Mouse (Mus musculus): ENCODE measurements around the gene E2f2.

E2f2 gene

GRCm38 (mm10) chr4:136204775-136205174, 32.6 kb downstream of the E2f2 start:
- DNase-seq (ENCODE audit: low spot score) = no peak

GRCm38 (mm10) chr4:136206033-136206893, 34.1 kb downstream of the E2f2 start, which contains the start of gene Asap3:
Asap3 (plus strand) TSS chr4:136206365.
- DNase-seq (ENCODE audit: low spot score) = peak; percentile 94

GRCm38 (mm10) chr4:136206943-136207342, 34.7 kb downstream of the E2f2 start:
- DNase-seq (ENCODE audit: low spot score) = no peak

- DNase-seq (ENCODE audit: low spot score) = no peak
Measured at GRCm38 (mm10) chr4:136210931-136211330, 38.7 kb downstream of the E2f2 start.

- no peak for DNase-seq (ENCODE audit: low spot score)
Measured at GRCm38 (mm10) chr4:136213629-136214028, 41.4 kb downstream of the E2f2 start.

GRCm38 (mm10) chr4:136214828-136215227, 42.6 kb downstream of the E2f2 start:
- no peak for DNase-seq (ENCODE audit: low spot score)

GRCm38 (mm10) chr4:136215576-136215975, 43.4 kb downstream of the E2f2 start:
- no peak for DNase-seq (ENCODE audit: low spot score)

GRCm38 (mm10) chr4:136217063-136217462, 44.9 kb downstream of the E2f2 start:
- DNase-seq (ENCODE audit: low spot score) = no peak

- peak; percentile 32 for DNase-seq (ENCODE audit: low spot score)
Measured at GRCm38 (mm10) chr4:136218595-136219214, 46.5 kb downstream of the E2f2 start.

- DNase-seq (ENCODE audit: low spot score) = no peak
Measured at GRCm38 (mm10) chr4:136220133-136220775, 48.1 kb downstream of the E2f2 start.

GRCm38 (mm10) chr4:136223549-136224239, 51.5 kb downstream of the E2f2 start:
- no peak for DNase-seq (ENCODE audit: low spot score)

GRCm38 (mm10) chr4:136224240-136224559, 52.0 kb downstream of the E2f2 start:
- DNase-seq (ENCODE audit: low spot score) = no peak

GRCm38 (mm10) chr4:136224677-136225460, 52.7 kb downstream of the E2f2 start:
- DNase-seq (ENCODE audit: low spot score) = no peak

GRCm38 (mm10) chr4:136227408-136227807, 55.2 kb downstream of the E2f2 start:
- no peak for DNase-seq (ENCODE audit: low spot score)

- DNase-seq (ENCODE audit: low spot score) = no peak
Measured at GRCm38 (mm10) chr4:136228640-136229039, 56.4 kb downstream of the E2f2 start.

- DNase-seq (ENCODE audit: low spot score) = no peak
Measured at GRCm38 (mm10) chr4:136238669-136239068, 66.5 kb downstream of the E2f2 start.

GRCm38 (mm10) chr4:136239111-136239510, 66.9 kb downstream of the E2f2 start:
- no peak for DNase-seq (ENCODE audit: low spot score)

- no peak for DNase-seq (ENCODE audit: low spot score)
Measured at GRCm38 (mm10) chr4:136239622-136240021, 67.4 kb downstream of the E2f2 start.

GRCm38 (mm10) chr4:136240123-136240522, 67.9 kb downstream of the E2f2 start:
- no peak for DNase-seq (ENCODE audit: low spot score)

GRCm38 (mm10) chr4:136240955-136241354, 68.8 kb downstream of the E2f2 start:
- no peak for DNase-seq (ENCODE audit: low spot score)

GRCm38 (mm10) chr4:136242065-136242703, 70.0 kb downstream of the E2f2 start:
- DNase-seq (ENCODE audit: low spot score) = no peak

All from ovary, adult 18-20 months (tissue).